35 mouse cellular contexts compared by ENCODE assay signal in genomic region chr19:46413969-46414368, GRCm38 (mm10).
"Had no signal": no experiment of that assay in that cellular context is flagged by ENCODE, and none has a peak within 500 bp of the region (broad histone marks: within the 10 kb centered on the region; RNA-seq: fewer than 3 reads in every experiment).

No protein-coding gene starts in this region.

- H3K27ac ChIP-seq: heart, adult 2 months; heart, embryonic 10.5 days; heart, embryonic 13.5 days; heart, embryonic 15.5 days; hindbrain, embryonic 10.5 days; hindbrain, embryonic 12.5 days; hindbrain, embryonic 13.5 days; hindbrain, embryonic 14.5 days; hindbrain, embryonic 15.5 days; hindbrain, postnatal 0 days; intestine, embryonic 15.5 days; kidney, embryonic 15.5 days; kidney, postnatal 0 days; layer of hippocampus, adult 2 months had no signal

- H3K4me1 ChIP-seq: hindbrain, embryonic 15.5 days had no signal

- DNase-seq: heart, adult 2 months; heart, postnatal 10 days; heart, postnatal 14 days; heart, postnatal 36 days; kidney, adult 11 months; kidney, adult 18-20 months; kidney, adult 2 months; kidney, adult 8-10 months; kidney, adult 9 months; kidney, postnatal 10 days; kidney, postnatal 14 days; kidney, postnatal 25 days; kidney, postnatal 36 days; kidney, postnatal 4 days; layer of hippocampus, adult 9-11 months; layer of hippocampus, postnatal 36 days had no signal

- H3K9ac ChIP-seq: heart, embryonic 12.5 days; heart, embryonic 13.5 days; heart, embryonic 15.5 days; hindbrain, embryonic 12.5 days; hindbrain, embryonic 13.5 days; hindbrain, embryonic 14.5 days; hindbrain, embryonic 15.5 days; intestine, embryonic 15.5 days; kidney, embryonic 15.5 days had no signal

- H3K4me2 ChIP-seq: heart, embryonic 11.5 days; heart, embryonic 12.5 days; heart, embryonic 13.5 days; heart, embryonic 15.5 days; hindbrain, embryonic 12.5 days; hindbrain, embryonic 13.5 days; hindbrain, embryonic 14.5 days; hindbrain, embryonic 15.5 days; intestine, embryonic 15.5 days; kidney, embryonic 15.5 days had no signal

- H3K4me3 ChIP-seq: heart, adult 2 months; heart, embryonic 10.5 days; heart, embryonic 12.5 days; heart, embryonic 13.5 days; heart, embryonic 15.5 days; hindbrain, embryonic 10.5 days; hindbrain, embryonic 12.5 days; hindbrain, embryonic 13.5 days; hindbrain, embryonic 15.5 days; intestine, embryonic 15.5 days; kidney, embryonic 15.5 days; layer of hippocampus, adult 2 months had no signal

- H3K36me3 ChIP-seq: heart, embryonic 15.5 days; hindbrain, embryonic 15.5 days; intestine, embryonic 15.5 days had no signal

- ATAC-seq: hindbrain, embryonic 16.5 days; hindbrain, postnatal 0 days; inflammation-experienced regulatory T-cells, adult 6 months; intestine, embryonic 15.5 days; intestine, embryonic 16.5 days; intestine, postnatal 0 days had no signal

- H3K9me3 ChIP-seq: heart, embryonic 10.5 days; heart, embryonic 12.5 days; heart, embryonic 13.5 days; heart, embryonic 15.5 days; hindbrain, embryonic 10.5 days; hindbrain, embryonic 12.5 days; hindbrain, embryonic 13.5 days; hindbrain, embryonic 15.5 days; intestine, embryonic 15.5 days; kidney, embryonic 15.5 days had no signal

- H3K27me3 ChIP-seq: heart, embryonic 12.5 days; heart, embryonic 13.5 days; heart, embryonic 15.5 days; hindbrain, embryonic 12.5 days; hindbrain, embryonic 13.5 days; hindbrain, embryonic 15.5 days; intestine, embryonic 15.5 days; kidney, embryonic 15.5 days had no signal
